Mouse (Mus musculus) embryonic facial prominence, embryonic 11.5 days (tissue): ENCODE data around the gene Zfp51. TPM values are rescaled to one million over a fixed set of nuclear protein-coding genes. Genes with fewer than 3 reads are reported as not detected.
"Not testable (repeated sequence)": the region's sequence is repeated elsewhere in the genome, so short reads cannot be mapped to it uniquely, and the experiment has no call there.

Source experiments
- ATAC-seq: fragments of 200-750 bp; cut with Nextera tagmentation; replicated peaks from 2 replicates; pipeline ENCODE4 v1.8.0; 2017; ENCODE audit warnings: low read depth; ENCODE audit not compliant: insufficient number of reproducible peaks, low FRiP score, low TSS enrichment
- DNase-seq: peaks from one replicate; pipeline ENCODE4 v3.0.0-alpha.2; 2015; ENCODE audit warnings: low spot score
- H3K27ac ChIP-seq: fragments of 300-500 bp; sonication (generic); replicated peaks from 2 replicates; pipeline ENCODE4 v1.5.1; 2014; ENCODE audit warnings: mild to moderate bottlenecking, low read depth, low read length, control low read depth
- H3K27me3 ChIP-seq: fragments of 300-500 bp; sonication (generic); 2 replicates; pipeline ENCODE4 v1.6.1; 2014; ENCODE audit warnings: mild to moderate bottlenecking, low read length, moderate library complexity, mixed read lengths; ENCODE audit not compliant: control insufficient read depth, insufficient read depth
- H3K36me3 ChIP-seq: fragments of 300-500 bp; sonication (generic); replicated peaks from 2 replicates; pipeline ENCODE4 v1.6.1; 2014; ENCODE audit warnings: low read depth, mild to moderate bottlenecking, low read length, moderate library complexity, mixed read lengths; ENCODE audit not compliant: control insufficient read depth, insufficient read depth
- H3K4me1 ChIP-seq: fragments of 300-500 bp; sonication (generic); 2 replicates; pipeline ENCODE4 v1.6.1; 2014; ENCODE audit warnings: low read length, mixed read lengths; ENCODE audit not compliant: control insufficient read depth, insufficient read depth
- H3K4me2 ChIP-seq: fragments of 300-500 bp; sonication (generic); 2 replicates; pipeline ENCODE4 v1.6.1; 2014; ENCODE audit warnings: low read depth, mild to moderate bottlenecking, control low read depth, low read length, moderate library complexity
- H3K4me3 ChIP-seq: fragments of 300-500 bp; sonication (generic); 2 replicates; pipeline ENCODE4 v1.5.1; 2014; ENCODE audit warnings: low read depth, low read length, control low read depth
- H3K9ac ChIP-seq: fragments of 300-500 bp; sonication (generic); replicated peaks from 2 replicates; pipeline ENCODE4 v1.6.1; 2014; ENCODE audit warnings: mild to moderate bottlenecking, control low read depth, low read length
- H3K9me3 ChIP-seq: fragments of 300-500 bp; sonication (generic); replicated peaks from 2 replicates; pipeline ENCODE4 v1.6.1; 2016; ENCODE audit warnings: mild to moderate bottlenecking, low read length, inconsistent platforms, mixed read lengths; ENCODE audit not compliant: control insufficient read depth
- WGBS: fragments of 180-500 bp; shearing (Covaris S2); extraction: QIAGEN DNeasy Blood & Tissue Kit; methylation state at CpG from one replicate; pipeline ENCODE4 v1.1.7; 2014; 5-methylcytosine and 5-hydroxymethylcytosine counted together
- polyA plus RNA-seq: library from polyadenylated mRNA; unstranded; fragments of >200 nt; fragmentation: Nextera tagmentation; extraction: Ambion mirVana; gene quantifications from 2 replicates; pipeline ENCODE4 v1.2.1, GENCODE M21; 2014

Zfp51 gene
- polyA plus RNA-seq, result 18.1 and 20.2 TPM in 2 replicates

- under 1% methylated on average over 26 of the region's 26 CpGs for WGBS
- Histone ChIP-seq H3K4me1 (no peaks in the 10 kb centered on the region), H3K4me3 (peak within 1 kb of the TSS; percentile 60), H3K9ac (peak within 1 kb of the TSS; percentile 58), H3K27ac (no peak within 1 kb of the TSS), H3K9me3 (no peaks in the 10 kb centered on the region), H3K4me2 (peak within 1 kb of the TSS; percentile 68), H3K27me3 (no peaks in the 10 kb centered on the region), H3K36me3 (no peaks in the 10 kb centered on the region)
- ATAC-seq (peak; percentile 100), DNase-seq (peak; percentile 90)
These were observed at the start of gene Zfp51 for GRCm38 (mm10) chr17:21450138-21450704. Zfp51 (plus strand) TSS chr17:21450374.

GRCm38 (mm10) chr17:21422664-21423599, 27.2 kb upstream of the Zfp51 start, which contains the start of gene Zfp54:
Zfp54 (plus strand) TSS chr17:21423227.
- DNase-seq, result peak; percentile 74
- H3K9me3 ChIP-seq, result no peaks in the 10 kb centered on the region
- peak; percentile 100 for ATAC-seq
- under 1% methylated on average over 22 of the region's 22 CpGs for WGBS
- H3K9ac ChIP-seq, result peak within 1 kb of the TSS; percentile 54
- peak within 1 kb of the TSS; percentile 86 for H3K4me2 ChIP-seq
- peak within 1 kb of the TSS; percentile 42 for H3K4me3 ChIP-seq
- no peaks in the 10 kb centered on the region for H3K4me1 ChIP-seq
- H3K27me3 ChIP-seq, result no peaks in the 10 kb centered on the region
- no peaks in the 10 kb centered on the region for H3K36me3 ChIP-seq
- no peak within 1 kb of the TSS for H3K27ac ChIP-seq

- not testable (repeated sequence) for ATAC-seq, H3K27me3 ChIP-seq, H3K9me3 ChIP-seq, H3K9ac ChIP-seq, H3K36me3 ChIP-seq, DNase-seq, H3K4me2 ChIP-seq, H3K27ac ChIP-seq, H3K4me1 ChIP-seq, H3K4me3 ChIP-seq
- 75% methylated on average over 9 of the region's 9 CpGs for WGBS
These were observed 11.3 kb upstream of the Zfp51 start for GRCm38 (mm10) chr17:21438806-21439400.

GRCm38 (mm10) chr17:21449669-21450068, 505 bp upstream of the Zfp51 start:
- H3K4me1 ChIP-seq, result no peaks in the 10 kb centered on the region
- no peaks in the 10 kb centered on the region for H3K9me3 ChIP-seq
- peak overlapping the region; percentile 60 for H3K4me3 ChIP-seq
- no peaks in the 10 kb centered on the region for H3K36me3 ChIP-seq
- DNase-seq (peak; percentile 90), ATAC-seq (peak; percentile 63; the same call in 1 of the 2 replicates)
- peak overlapping the region; percentile 58; the same call in 1 of the 2 replicates for H3K9ac ChIP-seq
- H3K4me2 ChIP-seq, result peak overlapping the region; percentile 68
- H3K27ac ChIP-seq, result no peak overlapping the region
- no peaks in the 10 kb centered on the region for H3K27me3 ChIP-seq
- WGBS, result 0% methylated on average over 3 of the region's 3 CpGs

- Histone ChIP-seq H3K9ac (no peak overlapping the region), H3K9me3 (no peaks in the 10 kb centered on the region), H3K27me3 (no peaks in the 10 kb centered on the region), H3K27ac (no peak overlapping the region), H3K4me3 (no peak overlapping the region), H3K4me1 (no peaks in the 10 kb centered on the region), H3K36me3 (no peaks in the 10 kb centered on the region), H3K4me2 (no peak overlapping the region)
- ATAC-seq (no peak), DNase-seq (no peak)
- WGBS, result 93% methylated on average over 5 of the region's 5 CpGs
These were observed 13.4 kb downstream of the Zfp51 start for GRCm38 (mm10) chr17:21463550-21463949.

GRCm38 (mm10) chr17:21472032-21472652, 22.0 kb downstream of the Zfp51 start:
- Histone ChIP-seq H3K9me3 (no peaks in the 10 kb centered on the region), H3K4me2 (no peak overlapping the region), H3K27me3 (no peaks in the 10 kb centered on the region), H3K4me3 (no peak overlapping the region), H3K9ac (no peak overlapping the region), H3K27ac (no peak overlapping the region), H3K36me3 (no peaks in the 10 kb centered on the region), H3K4me1 (no peaks in the 10 kb centered on the region)
- 72% methylated on average over 3 of the region's 3 CpGs for WGBS
- DNase-seq (no peak), ATAC-seq (no peak)

DNA sequence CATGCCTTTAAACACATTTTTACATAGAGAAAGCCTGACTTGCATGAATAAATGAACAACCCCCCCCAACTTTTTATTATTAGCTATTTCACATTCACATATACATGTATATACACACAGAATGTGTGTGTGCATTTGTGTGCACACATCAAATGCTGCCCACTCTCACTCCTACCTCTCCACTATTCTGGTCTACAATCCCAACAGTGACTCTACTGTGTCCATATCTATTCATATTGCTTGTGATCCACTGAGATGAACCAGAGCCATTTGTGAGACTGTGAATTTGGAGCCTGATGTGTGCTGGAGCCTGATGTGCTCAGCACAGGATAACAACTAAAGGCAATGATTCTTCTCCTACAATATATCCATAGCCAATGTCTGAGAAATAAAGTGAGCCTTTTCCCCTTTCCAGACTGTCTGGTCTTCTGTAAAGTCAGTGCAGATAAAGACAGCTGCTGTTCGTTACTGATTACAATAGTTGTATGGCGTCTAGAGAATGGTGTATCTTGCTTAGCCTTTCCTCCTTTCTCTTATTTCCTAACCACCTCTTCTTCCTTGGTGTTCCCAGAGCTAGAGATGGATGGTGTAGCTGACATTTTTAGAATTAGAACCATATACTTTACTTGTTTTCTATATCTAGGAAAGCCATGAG, 22.6 kb downstream of the Zfp51 start:
- no peaks in the 10 kb centered on the region for H3K27me3 ChIP-seq
- H3K36me3 ChIP-seq, result no peaks in the 10 kb centered on the region
- H3K4me3 ChIP-seq, result no peak overlapping the region
- DNase-seq (no peak), ATAC-seq (no peak)
- 72% methylated on average over 2 of the region's 2 CpGs for WGBS
- no peaks in the 10 kb centered on the region for H3K4me1 ChIP-seq
- no peak overlapping the region for H3K9ac ChIP-seq
- H3K9me3 ChIP-seq, result no peaks in the 10 kb centered on the region
- no peak overlapping the region for H3K27ac ChIP-seq
- no peak overlapping the region for H3K4me2 ChIP-seq
